Mouse (Mus musculus): ENCODE data around the gene Kcnk2. TPM values are rescaled to one million over a fixed set of nuclear protein-coding genes. Genes with fewer than 3 reads are reported as not detected.
"Not testable (repeated sequence)": the region's sequence is repeated elsewhere in the genome, so short reads cannot be mapped to it uniquely, and the experiment has no call there.

Kcnk2 gene
- polyA plus RNA-seq, 1 experiment, result 2.9 TPM

DNA sequence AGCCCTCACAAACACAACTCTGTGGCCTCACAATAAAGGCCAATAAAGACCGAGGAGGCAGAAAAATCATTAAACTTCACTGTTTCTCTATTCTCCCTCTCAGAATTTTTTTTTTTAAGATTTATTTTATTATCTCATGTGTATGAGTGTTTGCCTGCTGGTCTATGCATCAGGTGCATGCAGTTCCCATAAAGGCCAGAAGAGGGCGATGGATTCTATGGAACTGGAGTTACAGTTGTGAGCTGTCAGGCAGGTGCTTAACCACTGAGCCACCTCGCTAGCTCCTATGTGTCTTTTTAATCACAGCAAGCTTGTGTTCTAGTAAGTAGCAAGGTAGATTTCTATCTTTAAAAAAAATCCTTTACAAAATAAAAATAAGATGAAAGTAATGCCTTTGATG, 148.9 kb downstream of the Kcnk2 start:
- WGBS, result 67% methylated on average over 3 of the region's 3 CpGs
- H3K27me3 ChIP-seq (replicated peaks; ENCODE audit: control insufficient read depth, insufficient read depth, low read length), result no peaks in the 10 kb centered on the region
- TF ChIP-seq CTCF (conservative IDR thresholded peaks at IDR 0.05; ENCODE audit: insufficient read depth, insufficient read length, low read depth, low read length), result peak; percentile 34; the same call in 1 of the 2 replicates
- TF ChIP-seq POLR2A (IDR thresholded peaks at IDR 0.05; ENCODE audit: low read depth, low read length), result no peak
- no peaks in the 10 kb centered on the region for H3K36me3 ChIP-seq (ENCODE audit: control insufficient read depth, insufficient read depth, low read length)
- H3K4me3 ChIP-seq (ENCODE audit: insufficient read depth, low read depth, low read length), result no peak overlapping the region
- no peak overlapping the region for H3K27ac ChIP-seq (ENCODE audit: insufficient read depth, low read depth, low read length)
- H3K4me1 ChIP-seq (ENCODE audit: control insufficient read depth, insufficient read depth, low read length), result no peaks in the 10 kb centered on the region
- DNase-seq, result no peak

DNA sequence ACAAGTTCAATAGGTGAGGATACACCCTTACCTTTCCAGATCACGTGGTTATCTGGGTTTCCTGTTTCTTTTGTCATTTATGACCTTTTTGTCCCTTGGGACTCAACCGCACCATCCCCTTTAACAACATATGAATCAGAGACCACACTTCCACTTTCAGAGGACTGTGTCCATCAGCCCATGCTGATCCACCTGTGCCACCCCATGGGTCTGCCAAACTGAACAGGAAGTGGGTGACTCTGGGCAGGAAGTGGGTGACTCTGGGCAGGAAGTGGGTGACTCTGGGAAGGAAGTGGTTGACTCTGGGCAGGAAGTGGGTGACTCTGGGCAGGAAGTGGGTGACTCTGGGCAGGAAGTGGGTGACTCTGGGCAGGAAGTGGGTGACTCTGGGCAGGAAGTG, 158.9 kb downstream of the Kcnk2 start:
- H3K4me1 ChIP-seq (ENCODE audit: control insufficient read depth, insufficient read depth, low read length); H3K4me3 ChIP-seq (ENCODE audit: insufficient read depth, low read depth, low read length); H3K27ac ChIP-seq (ENCODE audit: insufficient read depth, low read depth, low read length); DNase-seq; H3K36me3 ChIP-seq (ENCODE audit: control insufficient read depth, insufficient read depth, low read length); H3K27me3 ChIP-seq (replicated peaks; ENCODE audit: control insufficient read depth, insufficient read depth, low read length): not testable (repeated sequence)
- 84% methylated on average over 2 of the region's 2 CpGs for WGBS

DNA sequence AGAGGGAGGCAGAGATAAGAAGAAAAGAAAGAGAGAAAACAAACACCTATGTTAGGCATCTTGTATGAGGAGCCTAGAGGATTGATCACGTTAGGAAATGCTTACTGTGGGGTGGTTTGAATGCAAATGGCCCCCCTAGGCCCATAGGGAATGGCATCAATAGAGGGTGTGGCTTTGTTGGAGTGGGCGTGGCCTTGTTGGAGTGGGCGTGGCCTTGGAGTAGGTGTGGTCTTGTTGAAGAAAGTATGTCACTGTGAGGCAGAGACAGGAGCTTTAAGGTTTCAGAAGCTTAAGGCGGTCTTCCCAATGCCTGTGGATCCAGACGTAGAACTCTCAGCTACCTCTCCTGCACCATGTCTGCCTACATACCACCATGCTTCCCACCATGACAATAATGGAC, 166.8 kb downstream of the Kcnk2 start:
- no peak for DNase-seq
- TF ChIP-seq CTCF (conservative IDR thresholded peaks at IDR 0.05; ENCODE audit: insufficient read depth, insufficient read length, low read depth, low read length) (no peak), POLR2A (IDR thresholded peaks at IDR 0.05; ENCODE audit: low read depth, low read length) (no peak)
- WGBS, result 63% methylated on average over 5 of the region's 5 CpGs

DNA sequence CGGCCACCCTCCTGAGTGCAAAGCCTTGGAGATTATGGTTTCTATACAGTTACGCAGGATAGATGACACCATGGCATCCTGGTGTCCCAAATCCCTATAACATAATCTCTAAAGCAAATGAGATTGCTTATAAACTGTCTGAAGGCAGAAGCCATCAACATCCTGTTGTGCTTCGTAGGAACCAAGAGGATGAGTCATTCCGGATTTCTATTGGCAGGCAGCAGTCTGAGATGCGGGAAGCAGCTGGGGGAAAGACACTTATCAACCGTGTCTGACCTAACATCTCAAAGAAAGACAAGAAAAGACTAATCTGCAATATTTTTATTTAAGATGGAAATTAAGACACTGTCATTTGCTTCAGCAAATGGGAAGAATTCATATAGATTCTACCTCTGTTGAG, 169.2 kb downstream of the Kcnk2 start:
- Histone ChIP-seq H3K27ac (ENCODE audit: insufficient read depth, low read depth, low read length) (no peak overlapping the region), H3K27me3 (replicated peaks; ENCODE audit: control insufficient read depth, insufficient read depth, low read length) (no peaks in the 10 kb centered on the region), H3K36me3 (ENCODE audit: control insufficient read depth, insufficient read depth, low read length) (no peaks in the 10 kb centered on the region), H3K4me1 (ENCODE audit: control insufficient read depth, insufficient read depth, low read length) (no peaks in the 10 kb centered on the region), H3K4me3 (ENCODE audit: insufficient read depth, low read depth, low read length) (no peak overlapping the region)
- TF ChIP-seq CTCF (conservative IDR thresholded peaks at IDR 0.05; ENCODE audit: insufficient read depth, insufficient read length, low read depth, low read length) (no peak), POLR2A (IDR thresholded peaks at IDR 0.05; ENCODE audit: low read depth, low read length) (no peak)
- 63% methylated on average over 6 of the region's 6 CpGs for WGBS
- DNase-seq, result peak; percentile 8

More for the DNA sequence above, 166.8 kb downstream of the Kcnk2 start:
- Histone ChIP-seq H3K27me3 (replicated peaks; ENCODE audit: control insufficient read depth, insufficient read depth, low read length) (no peaks in the 10 kb centered on the region), H3K36me3 (ENCODE audit: control insufficient read depth, insufficient read depth, low read length) (no peaks in the 10 kb centered on the region), H3K4me1 (ENCODE audit: control insufficient read depth, insufficient read depth, low read length) (no peaks in the 10 kb centered on the region), H3K27ac (ENCODE audit: insufficient read depth, low read depth, low read length) (no peak overlapping the region), H3K4me3 (ENCODE audit: insufficient read depth, low read depth, low read length) (no peak overlapping the region)

DNA sequence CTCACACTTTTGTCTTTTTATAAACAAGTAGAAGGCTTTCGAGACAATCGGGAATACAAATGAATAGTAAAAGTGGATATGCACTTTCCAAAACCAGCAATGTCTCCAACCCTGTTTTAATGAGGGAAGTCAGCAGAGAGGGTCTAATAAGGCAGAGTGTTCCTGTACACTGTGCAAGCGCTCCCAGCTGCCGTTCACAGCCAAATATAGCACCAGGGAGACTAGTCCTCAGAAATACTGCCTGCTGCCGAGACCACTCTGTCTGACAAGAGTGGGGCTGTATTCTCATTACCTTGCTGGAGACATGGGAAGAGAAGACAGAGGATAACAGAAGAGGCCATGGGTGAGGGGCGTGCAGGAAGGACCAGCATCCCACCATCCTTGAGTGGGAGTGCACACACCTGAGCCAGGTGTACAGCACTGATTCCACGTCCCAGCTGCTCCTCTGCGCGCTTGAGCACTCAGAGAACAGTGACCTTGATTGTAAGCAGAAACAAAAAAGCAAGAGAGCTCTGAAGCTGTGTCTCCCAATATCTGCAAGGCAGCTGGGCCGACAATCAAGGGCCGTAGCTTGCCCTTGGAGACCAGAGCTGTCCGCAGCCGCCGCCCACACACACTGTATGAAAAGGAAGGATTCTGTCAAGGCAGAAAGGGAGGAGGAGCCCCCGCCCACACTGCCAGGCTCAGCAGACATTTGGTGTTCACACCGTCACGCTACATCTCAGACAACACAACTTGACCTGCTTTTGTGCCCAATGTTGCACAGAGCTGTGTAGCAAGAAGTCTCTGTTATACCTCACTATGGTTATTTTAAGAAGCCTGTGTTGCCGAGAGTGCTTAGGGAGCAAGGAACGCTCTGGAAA, 173.6 kb downstream of the Kcnk2 start:
- H3K4me3 ChIP-seq (ENCODE audit: insufficient read depth, low read depth, low read length), result no peak overlapping the region
- H3K27me3 ChIP-seq (replicated peaks; ENCODE audit: control insufficient read depth, insufficient read depth, low read length), result no peaks in the 10 kb centered on the region
- WGBS, result 49% methylated on average over 19 of the region's 19 CpGs
- no peaks in the 10 kb centered on the region for H3K36me3 ChIP-seq (ENCODE audit: control insufficient read depth, insufficient read depth, low read length)
- H3K4me1 ChIP-seq (ENCODE audit: control insufficient read depth, insufficient read depth, low read length), result no peaks in the 10 kb centered on the region
- TF ChIP-seq CTCF (conservative IDR thresholded peaks at IDR 0.05; ENCODE audit: insufficient read depth, insufficient read length, low read depth, low read length), result no peak
- TF ChIP-seq POLR2A (IDR thresholded peaks at IDR 0.05; ENCODE audit: low read depth, low read length), result no peak
- H3K27ac ChIP-seq (ENCODE audit: insufficient read depth, low read depth, low read length), result no peak overlapping the region
- no peak for DNase-seq

DNA sequence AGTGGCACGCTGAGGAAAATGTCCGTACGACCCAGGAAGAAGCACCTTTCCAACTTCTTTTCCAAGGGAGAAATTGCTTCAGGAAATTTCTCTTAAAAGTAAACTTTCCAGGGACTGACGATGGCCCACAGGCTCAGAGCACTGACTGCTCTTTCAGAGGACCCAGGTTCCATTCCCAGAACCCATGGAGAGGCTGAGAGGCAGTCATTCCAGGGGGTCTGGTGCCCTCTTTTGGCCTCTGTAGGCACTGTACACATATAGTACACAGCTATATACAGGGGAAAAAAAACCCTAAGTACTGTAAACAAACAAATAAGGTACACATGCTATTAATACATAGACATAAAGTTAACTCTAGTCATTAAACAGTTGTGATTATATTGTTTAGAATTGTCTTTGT, 174.6 kb downstream of the Kcnk2 start:
- no peak for DNase-seq
- Histone ChIP-seq H3K4me1 (ENCODE audit: control insufficient read depth, insufficient read depth, low read length) (no peaks in the 10 kb centered on the region), H3K27me3 (replicated peaks; ENCODE audit: control insufficient read depth, insufficient read depth, low read length) (no peaks in the 10 kb centered on the region), H3K27ac (ENCODE audit: insufficient read depth, low read depth, low read length) (no peak overlapping the region), H3K36me3 (ENCODE audit: control insufficient read depth, insufficient read depth, low read length) (no peaks in the 10 kb centered on the region), H3K4me3 (ENCODE audit: insufficient read depth, low read depth, low read length) (no peak overlapping the region)
- 88% methylated on average over 4 of the region's 4 CpGs for WGBS
- no peak for TF ChIP-seq POLR2A (IDR thresholded peaks at IDR 0.05; ENCODE audit: low read depth, low read length)
- no peak for TF ChIP-seq CTCF (conservative IDR thresholded peaks at IDR 0.05; ENCODE audit: insufficient read depth, insufficient read length, low read depth, low read length)

DNA sequence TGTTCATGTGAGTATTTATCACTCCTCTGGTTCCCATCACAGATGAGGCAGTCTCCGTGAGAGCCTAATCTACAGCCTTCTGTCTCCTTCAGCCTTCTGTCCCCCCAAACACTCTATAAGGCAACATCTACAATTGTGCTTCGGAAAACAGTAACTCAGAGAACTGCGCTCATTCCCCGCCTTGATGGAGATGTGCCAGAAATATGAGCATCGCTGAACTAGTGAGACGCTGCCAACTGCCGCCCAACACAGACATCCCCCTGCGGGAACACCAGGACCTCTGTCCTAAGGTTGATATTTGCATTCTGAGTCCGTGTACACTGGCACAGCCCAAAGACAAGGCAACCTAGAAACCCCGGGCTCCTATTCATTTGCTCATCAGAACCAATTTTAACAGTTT, 183.0 kb downstream of the Kcnk2 start:
- Histone ChIP-seq H3K4me3 (ENCODE audit: insufficient read depth, low read depth, low read length) (no peak overlapping the region), H3K36me3 (ENCODE audit: control insufficient read depth, insufficient read depth, low read length) (no peaks in the 10 kb centered on the region), H3K27ac (ENCODE audit: insufficient read depth, low read depth, low read length) (no peak overlapping the region), H3K4me1 (ENCODE audit: control insufficient read depth, insufficient read depth, low read length) (no peaks in the 10 kb centered on the region), H3K27me3 (replicated peaks; ENCODE audit: control insufficient read depth, insufficient read depth, low read length) (no peaks in the 10 kb centered on the region)
- no peak for DNase-seq
- no peak for TF ChIP-seq POLR2A (IDR thresholded peaks at IDR 0.05; ENCODE audit: low read depth, low read length)
- TF ChIP-seq CTCF (conservative IDR thresholded peaks at IDR 0.05; ENCODE audit: insufficient read depth, insufficient read length, low read depth, low read length), result no peak
- 83% methylated on average over 10 of the region's 10 CpGs for WGBS
